Mouse (Mus musculus) embryonic fibroblast, embryonic 13.5 days (primary cell): Measurements from ENCODE around the gene Mrps2.
"Not testable (repeated sequence)": the region's sequence is repeated elsewhere in the genome, so short reads cannot be mapped to it uniquely, and the experiment has no call there.

Experiments
- CTCF ChIP-seq: IDR thresholded peaks from 2 replicates; pipeline ENCODE4 v1.5.1; 2011; ENCODE audit warnings: mild to moderate bottlenecking, control low read depth, low read length, moderate library complexity, borderline replicate concordance; ENCODE audit not compliant: insufficient read depth
- POLR2A ChIP-seq: IDR thresholded peaks from 2 replicates; pipeline ENCODE4 v1.6.1; 2011; ENCODE audit warnings: low read depth, mild to moderate bottlenecking, control low read depth, low read length, moderate library complexity

GRCm38 (mm10) chr2:28511600-28511999, 43.7 kb downstream of the Mrps2 start:
- not testable (repeated sequence) for TF ChIP-seq CTCF, POLR2A
